Mouse (Mus musculus) frontal cortex, postnatal 14 days (tissue): ENCODE measurements around the gene Olfr154.
"Not testable (repeated sequence)": the region's sequence is repeated elsewhere in the genome, so short reads cannot be mapped to it uniquely, and the experiment has no call there.

Experiments used
- DNase-seq, 2 experiments: peaks; one replicate each; pipeline ENCODE4 v3.0.0; 2022; ENCODE audit warnings: low spot score in 2 of 2

The Olfr154 gene

DNA sequence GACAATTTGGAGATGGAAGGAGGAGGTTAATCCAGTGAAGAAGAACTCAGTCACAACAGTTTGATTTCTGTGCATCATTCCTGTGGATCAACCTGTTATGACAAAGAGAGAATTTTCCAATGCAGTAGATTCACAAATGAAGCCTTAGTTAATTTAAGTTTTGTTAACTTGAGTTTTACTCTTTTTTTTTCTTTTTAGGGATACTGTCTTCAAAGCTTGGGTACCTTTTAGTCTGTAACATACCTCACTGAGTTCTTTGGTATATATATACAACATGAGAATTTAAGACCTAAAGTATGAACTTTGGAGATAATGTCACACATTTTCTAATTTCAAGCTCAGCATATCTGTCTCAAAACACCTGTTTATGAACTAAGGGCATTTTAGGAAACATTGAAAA is at the start of gene Olfr154:
Gene Olfr154 (minus strand): TSS at position 101 of the 400 bp plus-strand sequence.
- DNase-seq, result not testable (repeated sequence)

DNA sequence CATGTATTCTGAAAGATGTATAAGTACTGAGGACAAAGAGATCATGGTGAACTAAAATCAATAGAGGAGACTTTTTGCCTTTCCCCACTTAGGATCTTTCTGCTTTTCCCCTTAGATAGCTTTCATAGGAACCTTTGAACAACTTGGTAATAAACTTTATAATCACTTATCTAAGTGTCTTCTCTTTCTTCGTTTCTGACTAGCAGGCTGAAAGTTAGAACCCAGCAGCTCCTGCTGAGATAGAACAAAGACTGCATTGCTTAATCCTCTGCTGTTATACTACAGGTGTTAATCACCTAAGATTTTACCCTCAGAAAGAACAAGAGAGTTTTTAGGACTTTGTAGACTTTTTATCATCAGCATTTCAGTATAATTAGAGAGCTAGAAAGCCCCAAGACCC is 46.9 kb upstream of the Olfr154 start:
- no peak for DNase-seq

DNA sequence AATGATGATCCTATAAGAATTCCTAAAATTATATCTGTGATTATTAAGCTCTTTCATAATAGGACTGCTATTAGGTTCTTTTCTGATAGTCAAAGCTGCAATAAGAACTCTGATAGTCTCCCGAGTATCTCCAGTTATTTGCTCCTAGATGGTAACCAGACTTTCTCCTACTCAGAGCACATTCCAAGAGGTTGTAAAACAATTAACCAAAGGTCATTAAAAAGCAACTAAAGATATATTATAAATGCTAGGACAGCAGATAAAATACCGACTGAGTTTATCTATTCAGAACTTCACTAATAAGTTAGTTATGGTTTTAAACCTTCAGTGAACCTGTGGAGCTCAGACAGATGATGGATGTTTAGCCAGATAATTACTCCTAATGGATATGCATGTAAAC is 46.4 kb upstream of the Olfr154 start:
- not testable (repeated sequence) for DNase-seq

DNA sequence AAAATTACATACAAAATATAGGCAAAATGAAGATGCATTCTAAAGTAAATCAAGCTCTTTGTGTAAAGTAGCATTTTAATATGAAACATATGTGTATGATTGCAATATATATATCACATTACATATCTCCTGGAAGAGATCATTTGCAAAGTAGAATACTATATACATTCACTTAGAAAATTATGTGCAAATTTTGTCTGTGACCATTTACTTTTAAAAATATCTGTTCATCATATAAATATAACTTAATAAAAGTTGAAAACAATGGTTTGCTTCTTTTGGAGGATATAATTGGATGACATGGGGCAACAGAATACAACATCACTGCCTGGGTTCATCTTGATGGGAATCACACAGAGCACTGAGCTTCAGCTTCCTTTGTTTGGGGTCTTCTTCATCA is 24.9 kb upstream of the Olfr154 start, which contains the start of gene Olfr1008:
Gene Olfr1008 (plus strand): TSS at position 301 of the 400 bp plus-strand sequence.
- no peak for DNase-seq

DNA sequence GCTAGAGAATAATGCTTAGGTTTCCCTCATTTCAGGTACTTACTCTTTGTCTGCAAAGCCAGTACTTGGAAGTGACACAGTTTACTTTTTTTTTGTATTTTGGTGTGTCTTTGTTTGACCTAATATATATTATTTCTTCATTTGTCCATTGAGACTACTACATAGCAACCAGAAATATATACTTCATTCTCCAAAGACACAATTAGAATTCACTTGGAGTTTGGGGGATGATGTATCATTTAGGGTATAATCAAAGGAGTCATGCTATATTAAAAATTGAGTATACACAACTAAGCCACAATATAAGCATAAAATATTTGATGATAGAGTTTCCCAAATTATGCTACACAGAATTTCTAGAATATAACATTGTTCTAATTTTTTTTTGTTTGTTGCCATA is 14.4 kb upstream of the Olfr154 start, which contains the start of gene Olfr1006:
Gene Olfr1006 (minus strand): TSS at position 101 of the 400 bp plus-strand sequence.
- DNase-seq, result no peak

DNA sequence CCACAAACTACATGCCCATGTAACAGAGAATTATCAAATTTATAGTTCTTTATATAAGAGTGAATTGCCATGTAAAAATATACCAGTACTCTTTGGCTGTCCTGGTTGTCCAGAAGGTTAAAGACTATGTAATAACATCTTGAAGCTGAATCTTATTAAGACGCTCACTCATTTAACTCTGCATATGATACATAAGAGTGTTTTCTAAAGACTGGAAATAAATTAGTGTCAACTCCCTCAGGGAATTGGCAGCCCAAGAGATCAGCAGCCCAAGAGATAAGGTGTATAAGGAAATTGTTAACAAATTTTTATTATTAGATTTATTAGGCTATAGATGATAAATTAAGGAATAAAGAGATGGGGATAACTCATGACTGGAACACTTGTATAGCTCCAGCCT is 13.7 kb downstream of the Olfr154 start, which contains the start of gene Olfr1002:
Gene Olfr1002 (minus strand): TSS at position 101 of the 400 bp plus-strand sequence.
- DNase-seq, result no peak
